Mouse (Mus musculus): ENCODE measurements around the gene Nyap1. TPM values are rescaled to one million over a fixed set of nuclear protein-coding genes. Genes with fewer than 3 reads are reported as not detected.

The Nyap1 gene
- polyA plus RNA-seq, 1 experiment = not detected

DNA sequence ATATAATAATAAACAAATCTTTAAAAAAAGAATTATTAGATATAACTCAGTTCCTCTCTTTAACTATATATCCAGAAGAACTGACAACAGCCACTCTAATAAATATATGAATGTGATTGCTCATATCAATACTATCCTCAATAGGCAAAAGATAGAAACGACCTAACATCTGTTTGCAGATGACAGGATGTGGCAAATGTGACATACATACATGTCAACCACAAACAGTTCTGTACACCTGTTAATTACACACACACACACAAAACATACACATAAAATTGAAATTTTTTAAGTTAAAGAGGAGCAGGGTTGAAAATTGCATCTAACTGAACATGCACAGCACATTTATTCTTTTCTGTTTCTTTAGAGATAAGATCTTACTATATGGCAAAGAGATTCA, 49.5 kb downstream of the Nyap1 start:
- H3K4me3 ChIP-seq (ENCODE audit: insufficient read depth, low read depth, low read length) = no peak overlapping the region
- no peak overlapping the region for H3K27ac ChIP-seq (ENCODE audit: insufficient read depth, low read depth, low read length)
- TF ChIP-seq CTCF (IDR thresholded peaks at IDR 0.05; ENCODE audit: insufficient read depth, low read depth, low read length) = no peak
- TF ChIP-seq POLR2A (IDR thresholded peaks at IDR 0.05; ENCODE audit: insufficient read depth, low read depth, low read length) = no peak
- WGBS = 67% methylated on average over 1 of the region's 1 CpGs
- no peaks in the 10 kb centered on the region for H3K4me1 ChIP-seq (ENCODE audit: control insufficient read depth, insufficient read depth, low read length)

DNA sequence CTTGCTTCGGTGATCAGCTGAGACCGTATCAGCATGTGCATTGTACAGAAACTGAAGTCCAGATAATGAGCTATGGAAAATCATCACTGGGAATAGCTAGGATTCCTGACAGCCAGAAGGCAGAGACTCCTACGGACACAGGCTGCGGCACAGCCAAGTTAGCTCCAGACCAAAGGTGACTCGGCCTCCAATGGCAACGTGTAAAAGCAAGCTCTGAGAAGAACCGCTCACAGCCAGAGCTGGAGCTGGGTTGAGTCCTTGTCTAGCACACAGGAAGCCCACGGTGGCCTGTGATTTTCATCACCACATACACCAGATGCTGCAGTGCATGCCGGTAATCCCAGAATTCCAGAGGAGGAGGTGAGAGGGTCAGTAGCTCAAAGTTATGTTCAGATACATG, 50.9 kb downstream of the Nyap1 start:
- TF ChIP-seq CTCF (IDR thresholded peaks at IDR 0.05; ENCODE audit: insufficient read depth, low read depth, low read length) (no peak), POLR2A (IDR thresholded peaks at IDR 0.05; ENCODE audit: insufficient read depth, low read depth, low read length) (no peak)
- 77% methylated on average over 9 of the region's 9 CpGs for WGBS
- Histone ChIP-seq H3K4me1 (ENCODE audit: control insufficient read depth, insufficient read depth, low read length) (peaks cover 3% of the 10 kb centered on the region; the same call in 1 of the 2 replicates), H3K27ac (ENCODE audit: insufficient read depth, low read depth, low read length) (no peak overlapping the region), H3K4me3 (ENCODE audit: insufficient read depth, low read depth, low read length) (no peak overlapping the region)

DNA sequence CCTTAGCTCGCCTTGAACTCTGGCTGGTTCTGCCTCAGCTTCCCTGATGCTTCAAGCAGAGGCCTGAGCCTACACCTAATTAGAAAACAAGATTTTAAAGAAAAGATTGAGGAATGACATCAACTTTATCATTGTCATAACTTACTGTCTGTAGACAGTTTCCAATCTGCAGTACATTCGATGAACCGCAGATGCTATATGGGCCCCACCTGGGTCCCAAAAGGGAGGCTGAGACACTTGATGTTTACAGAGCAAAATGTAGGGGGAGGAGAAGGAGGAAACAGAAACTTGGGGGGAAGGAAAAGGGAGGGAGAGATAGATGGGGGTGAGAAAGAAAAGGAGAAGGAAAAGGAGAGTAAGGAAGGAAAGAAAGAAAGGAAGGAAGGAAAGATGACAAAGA, 51.4 kb downstream of the Nyap1 start:
- Histone ChIP-seq H3K27ac (ENCODE audit: insufficient read depth, low read depth, low read length) (no peak overlapping the region), H3K4me1 (ENCODE audit: control insufficient read depth, insufficient read depth, low read length) (peaks cover 3% of the 10 kb centered on the region; the same call in 1 of the 2 replicates), H3K4me3 (ENCODE audit: insufficient read depth, low read depth, low read length) (no peak overlapping the region)
- WGBS = 93% methylated on average over 3 of the region's 3 CpGs
- TF ChIP-seq POLR2A (IDR thresholded peaks at IDR 0.05; ENCODE audit: insufficient read depth, low read depth, low read length) (no peak), CTCF (IDR thresholded peaks at IDR 0.05; ENCODE audit: insufficient read depth, low read depth, low read length) (no peak)

DNA sequence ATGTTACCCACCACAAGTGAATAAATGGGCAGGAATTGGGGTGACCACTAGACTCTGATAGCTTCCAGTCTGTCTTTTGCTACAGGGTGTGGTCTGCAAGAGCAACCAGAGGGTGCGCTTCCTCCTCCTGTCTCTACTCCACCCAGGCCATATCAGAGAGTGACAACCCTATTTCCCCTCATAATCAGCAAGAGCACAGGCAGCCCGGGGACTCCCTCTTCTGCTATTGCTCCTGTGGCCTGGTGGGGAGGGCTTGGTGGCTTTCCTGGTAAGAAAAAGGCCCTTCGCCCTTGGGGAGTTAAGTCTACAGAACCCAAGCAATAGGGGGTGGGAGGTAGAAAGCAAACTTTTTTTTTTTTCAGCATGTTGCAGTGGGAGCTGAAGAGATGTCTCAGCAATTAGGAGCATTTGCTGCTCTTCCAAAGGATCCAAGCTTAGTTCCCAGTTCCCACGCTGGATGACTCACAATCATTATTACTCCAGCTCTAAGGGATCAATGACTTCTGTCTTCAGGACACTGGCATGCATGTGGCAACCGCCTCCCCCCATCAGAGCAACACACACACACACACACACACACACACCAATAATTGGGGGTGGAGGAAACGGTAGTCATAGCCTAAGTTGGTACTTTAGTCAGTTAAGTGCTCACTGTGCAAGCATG, 55.1 kb downstream of the Nyap1 start:
- H3K27ac ChIP-seq (ENCODE audit: insufficient read depth, low read depth, low read length) = no peak overlapping the region

DNA sequence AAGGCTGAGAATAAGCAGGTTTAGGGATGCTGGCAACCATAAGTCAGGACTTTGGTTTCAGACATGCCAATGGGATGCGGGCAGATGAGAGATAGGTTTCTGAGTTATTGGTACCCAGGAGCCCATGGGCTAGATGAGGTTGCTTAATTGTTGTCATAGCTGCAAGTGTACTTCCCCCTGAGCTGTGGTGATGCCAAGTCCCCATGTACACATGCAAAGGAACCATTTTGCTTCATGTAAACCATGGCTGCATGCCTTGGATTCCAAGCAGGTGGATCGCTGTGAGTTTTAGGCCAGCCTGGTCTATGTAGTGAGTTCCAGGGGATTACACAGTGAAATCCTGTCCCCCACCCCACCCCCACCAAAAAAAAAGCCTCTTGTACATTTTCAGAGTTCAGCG, 55.8 kb downstream of the Nyap1 start:
- WGBS = 94% methylated on average over 3 of the region's 3 CpGs
- Histone ChIP-seq H3K4me3 (ENCODE audit: insufficient read depth, low read depth, low read length) (no peak overlapping the region), H3K27ac (ENCODE audit: insufficient read depth, low read depth, low read length) (no peak overlapping the region), H3K4me1 (ENCODE audit: control insufficient read depth, insufficient read depth, low read length) (peaks cover 9% of the 10 kb centered on the region)
- TF ChIP-seq POLR2A (IDR thresholded peaks at IDR 0.05; ENCODE audit: insufficient read depth, low read depth, low read length) = no peak
- TF ChIP-seq CTCF (IDR thresholded peaks at IDR 0.05; ENCODE audit: insufficient read depth, low read depth, low read length) = no peak

More for the DNA sequence above, 55.1 kb downstream of the Nyap1 start:
- Histone ChIP-seq H3K4me3 (ENCODE audit: insufficient read depth, low read depth, low read length) (no peak overlapping the region), H3K4me1 (ENCODE audit: control insufficient read depth, insufficient read depth, low read length) (peaks cover 9% of the 10 kb centered on the region)
- TF ChIP-seq POLR2A (IDR thresholded peaks at IDR 0.05; ENCODE audit: insufficient read depth, low read depth, low read length) (no peak), CTCF (IDR thresholded peaks at IDR 0.05; ENCODE audit: insufficient read depth, low read depth, low read length) (no peak)
- 55% methylated on average over 6 of the region's 6 CpGs for WGBS

DNA sequence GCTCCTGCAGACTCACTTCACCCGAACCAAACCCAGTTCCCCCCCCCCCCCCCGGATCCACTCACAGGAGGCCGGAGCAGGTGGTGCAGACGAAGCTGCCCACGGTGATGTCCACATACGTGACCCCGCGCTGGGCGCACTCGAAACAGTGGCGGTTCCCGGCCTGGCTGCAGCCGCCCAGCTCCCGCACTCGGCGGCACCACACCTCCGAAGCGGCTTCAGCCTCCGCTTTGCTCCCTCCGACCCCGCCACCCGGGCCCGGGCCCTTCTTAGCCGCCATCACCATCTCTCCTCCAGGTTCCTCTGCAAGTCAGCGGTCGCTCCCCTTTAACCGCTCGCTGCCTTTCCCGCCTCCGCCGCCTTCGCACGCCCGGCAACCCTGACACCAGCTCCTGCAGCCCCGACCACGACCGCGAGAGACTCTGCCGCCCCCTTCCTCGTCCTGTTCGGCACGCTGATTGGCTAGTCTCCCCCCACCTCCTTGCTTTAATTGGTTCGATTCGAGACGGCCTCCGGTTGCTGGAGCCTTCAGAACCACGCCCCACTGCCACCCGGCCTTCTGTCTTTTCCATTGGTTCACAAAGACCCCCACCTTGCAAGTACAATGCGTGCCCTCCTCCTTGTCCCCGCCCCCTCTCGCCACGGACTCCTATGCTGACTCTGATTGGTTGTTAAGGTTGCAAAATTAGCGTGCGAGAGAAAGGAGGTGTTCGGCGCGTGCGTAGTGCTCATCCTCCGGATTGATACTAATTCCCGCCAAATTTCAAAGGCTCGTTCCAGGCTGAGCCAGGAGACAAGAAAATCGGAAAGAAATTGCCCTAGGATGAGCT, 56.9 kb downstream of the Nyap1 start, which contains the start of gene Agfg2:
Gene Agfg2 (minus strand): TSS at position 433 of the 830 bp plus-strand sequence.
- Histone ChIP-seq H3K4me1 (ENCODE audit: control insufficient read depth, insufficient read depth, low read length) (peaks cover 9% of the 10 kb centered on the region), H3K27ac (ENCODE audit: insufficient read depth, low read depth, low read length) (peak within 1 kb of the TSS; percentile 19; the same call in 1 of the 2 replicates), H3K4me3 (ENCODE audit: insufficient read depth, low read depth, low read length) (peak within 1 kb of the TSS; percentile 80)
- WGBS = under 1% methylated on average over 62 of the region's 62 CpGs
- peak; percentile 48; the same call in 1 of the 2 replicates for TF ChIP-seq POLR2A (IDR thresholded peaks at IDR 0.05; ENCODE audit: insufficient read depth, low read depth, low read length)
- no peak for TF ChIP-seq CTCF (IDR thresholded peaks at IDR 0.05; ENCODE audit: insufficient read depth, low read depth, low read length)

DNA sequence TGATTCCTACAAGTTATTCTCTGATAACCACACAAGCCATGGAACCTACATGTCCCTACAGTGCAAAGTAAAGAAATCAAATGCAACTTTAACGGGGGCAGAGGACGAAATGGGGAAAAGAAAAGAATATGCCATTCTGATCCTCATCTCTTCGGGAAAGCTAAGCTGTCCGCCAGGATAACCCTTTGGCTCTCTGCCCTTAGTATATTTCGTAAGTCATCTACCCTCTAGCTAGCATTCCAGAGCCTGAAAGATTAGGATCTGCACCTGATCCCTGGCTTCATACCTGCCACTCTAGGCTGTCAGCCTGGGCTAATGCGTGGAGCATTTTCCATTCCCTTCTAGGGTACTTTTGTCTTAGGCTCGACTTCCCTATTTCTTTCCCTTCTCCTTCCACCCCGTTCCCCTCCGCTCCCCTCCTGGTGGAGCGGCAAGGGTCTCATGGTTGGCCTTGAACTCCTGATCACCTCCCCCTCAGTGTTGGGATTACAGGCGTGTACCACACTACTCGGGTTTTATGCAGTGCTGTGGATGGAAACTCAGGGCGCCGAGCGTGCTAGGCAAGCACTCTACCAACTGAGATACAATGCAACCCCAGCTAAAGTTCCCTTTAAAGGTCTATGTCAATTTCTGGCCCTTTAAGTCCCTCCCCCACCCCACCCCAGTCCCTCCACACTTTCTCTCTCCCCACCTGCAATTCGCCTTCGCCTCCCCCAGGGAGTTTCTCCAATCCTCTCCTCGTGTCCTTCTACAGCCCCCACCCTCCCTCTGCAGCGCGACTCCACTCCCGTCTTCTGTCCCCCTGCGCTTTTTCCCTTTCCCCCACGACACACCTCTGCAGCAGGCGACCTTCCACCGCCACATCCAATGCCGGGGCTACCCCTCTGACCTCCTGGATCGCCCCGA, 57.8 kb downstream of the Nyap1 start:
- no peak overlapping the region for H3K27ac ChIP-seq (ENCODE audit: insufficient read depth, low read depth, low read length)
- H3K4me1 ChIP-seq (ENCODE audit: control insufficient read depth, insufficient read depth, low read length) = peaks cover 9% of the 10 kb centered on the region
- peak overlapping the region; percentile 80 for H3K4me3 ChIP-seq (ENCODE audit: insufficient read depth, low read depth, low read length)
- WGBS = 4% methylated on average over 28 of the region's 28 CpGs
- TF ChIP-seq CTCF (IDR thresholded peaks at IDR 0.05; ENCODE audit: insufficient read depth, low read depth, low read length) = no peak
- TF ChIP-seq POLR2A (IDR thresholded peaks at IDR 0.05; ENCODE audit: insufficient read depth, low read depth, low read length) = no peak

DNA sequence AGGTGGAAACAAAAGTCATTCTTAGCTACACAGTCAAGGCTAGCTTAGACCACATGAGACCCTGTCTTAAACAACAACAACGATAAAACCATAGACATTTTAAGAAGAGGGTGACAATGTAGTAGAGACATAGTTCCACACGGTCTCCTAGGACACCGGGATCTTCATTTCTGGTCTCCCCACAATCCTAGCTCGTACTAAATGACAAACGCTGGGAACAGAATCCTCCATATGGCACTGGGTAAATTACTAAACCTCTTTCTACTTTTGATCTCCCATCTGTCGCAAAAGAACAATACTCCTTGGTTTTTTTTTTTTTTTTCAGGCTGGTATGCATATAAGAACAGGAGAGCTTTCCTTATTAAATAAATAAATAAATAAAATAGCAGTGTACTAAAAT, 58.9 kb downstream of the Nyap1 start:
- TF ChIP-seq POLR2A (IDR thresholded peaks at IDR 0.05; ENCODE audit: insufficient read depth, low read depth, low read length) (no peak), CTCF (IDR thresholded peaks at IDR 0.05; ENCODE audit: insufficient read depth, low read depth, low read length) (no peak)
- H3K4me3 ChIP-seq (ENCODE audit: insufficient read depth, low read depth, low read length) = no peak overlapping the region
- no peak overlapping the region for H3K27ac ChIP-seq (ENCODE audit: insufficient read depth, low read depth, low read length)
- H3K4me1 ChIP-seq (ENCODE audit: control insufficient read depth, insufficient read depth, low read length) = peaks cover 9% of the 10 kb centered on the region
- 69% methylated on average over 6 of the region's 6 CpGs for WGBS

Other genes with a start within 250 kb of the Nyap1 start
- not detected in 2 replicates for gene Pop7, start 239.1 kb downstream of the Nyap1 start, polyA plus RNA-seq (2012; ENCODE audit: insufficient read depth, insufficient read length, low replicate concordance, missing spikeins)
- gene Gigyf1, start 223.1 kb downstream of the Nyap1 start, polyA plus RNA-seq (2012; ENCODE audit: insufficient read depth, insufficient read length, low replicate concordance, missing spikeins) = not detected in 2 replicates
- gene Epo, start 208.4 kb downstream of the Nyap1 start, polyA plus RNA-seq (2012; ENCODE audit: insufficient read depth, insufficient read length, low replicate concordance, missing spikeins) = not detected in 2 replicates
- gene Gnb2, start 208.1 kb downstream of the Nyap1 start, polyA plus RNA-seq (2012; ENCODE audit: insufficient read depth, insufficient read length, low replicate concordance, missing spikeins) = not detected in 2 replicates
- not detected in 2 replicates for gene Actl6b, start 188.1 kb downstream of the Nyap1 start, polyA plus RNA-seq (2012; ENCODE audit: insufficient read depth, insufficient read length, low replicate concordance, missing spikeins)
- gene Tfr2, start 171.8 kb downstream of the Nyap1 start, polyA plus RNA-seq (2012; ENCODE audit: insufficient read depth, insufficient read length, low replicate concordance, missing spikeins) = not detected in 2 replicates
- not detected in 2 replicates for gene Mospd3, start 140.5 kb downstream of the Nyap1 start, polyA plus RNA-seq (2012; ENCODE audit: insufficient read depth, insufficient read length, low replicate concordance, missing spikeins)
- not detected in 2 replicates for gene Pcolce, start 127.8 kb downstream of the Nyap1 start, polyA plus RNA-seq (2012; ENCODE audit: insufficient read depth, insufficient read length, low replicate concordance, missing spikeins)
- gene Fbxo24, start 112.6 kb downstream of the Nyap1 start, polyA plus RNA-seq (2012; ENCODE audit: insufficient read depth, insufficient read length, low replicate concordance, missing spikeins) = not detected in 2 replicates
- gene Lrch4, start 112.5 kb downstream of the Nyap1 start, polyA plus RNA-seq (2012; ENCODE audit: insufficient read depth, insufficient read length, low replicate concordance, missing spikeins) = not detected in 2 replicates
- gene Gm20605, start 112.4 kb downstream of the Nyap1 start, polyA plus RNA-seq (2012; ENCODE audit: insufficient read depth, insufficient read length, low replicate concordance, missing spikeins) = not detected in 2 replicates
- gene Sap25, start 100.3 kb downstream of the Nyap1 start, polyA plus RNA-seq (2012; ENCODE audit: insufficient read depth, insufficient read length, low replicate concordance, missing spikeins) = not detected in 2 replicates
- gene Irs3, start 95.9 kb downstream of the Nyap1 start, polyA plus RNA-seq (2012; ENCODE audit: insufficient read depth, insufficient read length, low replicate concordance, missing spikeins) = not detected in 2 replicates
- not detected in 2 replicates for gene Agfg2, start 56.9 kb downstream of the Nyap1 start, polyA plus RNA-seq (2012; ENCODE audit: insufficient read depth, insufficient read length, low replicate concordance, missing spikeins)
- 483 TPM in 1 of 2 replicates, not detected in the other for gene Tsc22d4, start 4.1 kb upstream of the Nyap1 start, polyA plus RNA-seq (2012; ENCODE audit: insufficient read depth, insufficient read length, low replicate concordance, missing spikeins)
- gene Ppp1r35, start 37.2 kb upstream of the Nyap1 start, polyA plus RNA-seq (2012; ENCODE audit: insufficient read depth, insufficient read length, low replicate concordance, missing spikeins) = not detected in 2 replicates
- not detected in 2 replicates for gene Mepce, start 46.0 kb upstream of the Nyap1 start, polyA plus RNA-seq (2012; ENCODE audit: insufficient read depth, insufficient read length, low replicate concordance, missing spikeins)
- not detected in 2 replicates for gene Zcwpw1, start 46.2 kb upstream of the Nyap1 start, polyA plus RNA-seq (2012; ENCODE audit: insufficient read depth, insufficient read length, low replicate concordance, missing spikeins)
- gene Pilra, start 94.7 kb upstream of the Nyap1 start, polyA plus RNA-seq (2012; ENCODE audit: insufficient read depth, insufficient read length, low replicate concordance, missing spikeins) = not detected in 2 replicates
- gene Pilrb1, start 116.5 kb upstream of the Nyap1 start, polyA plus RNA-seq (2012; ENCODE audit: insufficient read depth, insufficient read length, low replicate concordance, missing spikeins) = not detected in 2 replicates
- not detected in 2 replicates for gene Pilrb2, start 130.2 kb upstream of the Nyap1 start, polyA plus RNA-seq (2012; ENCODE audit: insufficient read depth, insufficient read length, low replicate concordance, missing spikeins)
- not detected in 2 replicates for gene Cyp3a13, start 180.0 kb upstream of the Nyap1 start, polyA plus RNA-seq (2012; ENCODE audit: insufficient read depth, insufficient read length, low replicate concordance, missing spikeins)
- gene Gjc3, start 221.5 kb upstream of the Nyap1 start, polyA plus RNA-seq (2012; ENCODE audit: insufficient read depth, insufficient read length, low replicate concordance, missing spikeins) = not detected in 2 replicates
- not detected in 2 replicates for gene Azgp1, start 239.9 kb upstream of the Nyap1 start, polyA plus RNA-seq (2012; ENCODE audit: insufficient read depth, insufficient read length, low replicate concordance, missing spikeins)

Data from olfactory bulb, adult 2 months (tissue).